Mouse (Mus musculus) stomach, embryonic 15.5 days (tissue): ENCODE results near the gene Rpn1. TPM values are rescaled to one million over a fixed set of nuclear protein-coding genes. Genes with fewer than 3 reads are reported as not detected.

Experiments
- ATAC-seq: fragments of 200-750 bp; cut with Nextera tagmentation; 2 replicates; pipeline ENCODE4 v1.8.0; 2017; ENCODE audit warnings: low read depth, moderate number of reproducible peaks, moderate TSS enrichment; ENCODE audit not compliant: insufficient read depth, low FRiP score
- H3K27ac ChIP-seq: fragments of 300-500 bp; sonication (generic); 2 replicates; pipeline ENCODE4 v1.5.1; 2015; ENCODE audit warnings: mild to moderate bottlenecking, inconsistent platforms
- H3K27me3 ChIP-seq: fragments of 300-500 bp; sonication (generic); replicated peaks from 2 replicates; pipeline ENCODE4 v1.6.1; 2015; ENCODE audit warnings: inconsistent platforms
- H3K36me3 ChIP-seq: fragments of 300-500 bp; sonication (generic); 2 replicates; pipeline ENCODE4 v1.6.1; 2015; ENCODE audit warnings: inconsistent platforms
- H3K4me1 ChIP-seq: fragments of 300-500 bp; sonication (generic); 2 replicates; pipeline ENCODE4 v1.6.1; 2015; ENCODE audit warnings: inconsistent platforms
- H3K4me2 ChIP-seq: fragments of 300-500 bp; sonication (generic); 2 replicates; pipeline ENCODE4 v1.6.1; 2015; ENCODE audit warnings: mild to moderate bottlenecking, inconsistent platforms
- H3K4me3 ChIP-seq: fragments of 300-500 bp; sonication (generic); replicated peaks from 2 replicates; pipeline ENCODE4 v1.5.1; 2015; ENCODE audit warnings: inconsistent platforms
- H3K9ac ChIP-seq: fragments of 300-500 bp; sonication (generic); 2 replicates; pipeline ENCODE4 v1.6.1; 2015; ENCODE audit warnings: inconsistent platforms
- H3K9me3 ChIP-seq: fragments of 300-500 bp; sonication (generic); 2 replicates; pipeline ENCODE4 v1.6.1; 2016; ENCODE audit warnings: inconsistent platforms
- WGBS: fragments of 180-500 bp; shearing (Covaris S2); methylation state at CpG from one replicate; pipeline ENCODE4 v1.1.7; 2015; 5-methylcytosine and 5-hydroxymethylcytosine counted together
- microRNA-seq: library from miRNA; unstranded; fragments of <30 nt; microRNA quantifications from one replicate; pipeline ENCODE4, GENCODE M21; 2016
- polyA plus RNA-seq: library from polyadenylated mRNA; unstranded; fragments of >200 nt; fragmentation: Nextera tagmentation; extraction: Ambion mirVana; gene quantifications from 2 replicates; pipeline ENCODE4 v1.2.1, GENCODE M21; 2015

The Rpn1 gene
- polyA plus RNA-seq, 1 experiment from 2014 or later = 387 TPM

- Histone ChIP-seq H3K4me1 (peaks cover 7% of the 10 kb centered on the region; the same call in 1 of the 2 replicates), H3K4me3 (no peak overlapping the region), H3K27me3 (no peaks in the 10 kb centered on the region), H3K4me2 (no peak overlapping the region), H3K9me3 (no peaks in the 10 kb centered on the region), H3K27ac (no peak overlapping the region), H3K9ac (no peak overlapping the region), H3K36me3 (no peaks in the 10 kb centered on the region)
- 71% methylated on average over 4 of the region's 4 CpGs for WGBS
- no peak for ATAC-seq
Measured at GRCm38 (mm10) chr6:88151335-88151734, 67.1 kb downstream of the Rpn1 start.

GRCm38 (mm10) chr6:88152127-88152705 is 67.9 kb downstream of the Rpn1 start:
- Histone ChIP-seq H3K27me3 (no peaks in the 10 kb centered on the region), H3K27ac (0 out of 2 replicates have a peak overlapping the region, but pooled peaks have one; percentile 50), H3K9me3 (no peaks in the 10 kb centered on the region), H3K4me1 (peaks cover 7% of the 10 kb centered on the region; the same call in 1 of the 2 replicates), H3K36me3 (no peaks in the 10 kb centered on the region), H3K4me2 (no peak overlapping the region), H3K4me3 (no peak overlapping the region), H3K9ac (no peak overlapping the region)
- ATAC-seq = no peak; the same call in 1 of the 2 replicates
- WGBS = 68% methylated on average over 14 of the region's 14 CpGs

GRCm38 (mm10) chr6:88152979-88153378 is 68.7 kb downstream of the Rpn1 start:
- Histone ChIP-seq H3K4me3 (no peak overlapping the region), H3K36me3 (no peaks in the 10 kb centered on the region), H3K27me3 (no peaks in the 10 kb centered on the region), H3K9me3 (no peaks in the 10 kb centered on the region), H3K4me2 (no peak overlapping the region), H3K4me1 (0 out of 2 replicates have a peak, but pooled peaks cover under 1% of the 10 kb centered on the region), H3K27ac (no peak overlapping the region), H3K9ac (no peak overlapping the region)
- WGBS = 66% methylated on average over 6 of the region's 6 CpGs
- ATAC-seq = no peak

Small RNA genes lying within 50 kb of the gene (microRNA-seq; reads per million reads assigned to microRNA genes)
- not detected for gene Mir6376

Other genes with a start within 250 kb of the Rpn1 start
- gene Gm45140, start 248.7 kb upstream of the Rpn1 start, polyA plus RNA-seq = 4.2 and 4.7 TPM in 2 replicates
- 39.0 and 53.4 TPM in 2 replicates for gene Isy1, start 245.7 kb upstream of the Rpn1 start, polyA plus RNA-seq
- gene Cnbp, start 233.4 kb upstream of the Rpn1 start, polyA plus RNA-seq = 975 and 1,053 TPM in 2 replicates
- gene Copg1, start 196.7 kb upstream of the Rpn1 start, polyA plus RNA-seq = 157 and 163 TPM in 2 replicates
- 40.6 and 42.8 TPM in 2 replicates for gene Hmces, start 170.5 kb upstream of the Rpn1 start, polyA plus RNA-seq
- gene H1fx, start 102.8 kb upstream of the Rpn1 start, polyA plus RNA-seq = 37.2 and 39.2 TPM in 2 replicates
- 212 and 228 TPM in 2 replicates for gene Rab7, start 39.2 kb upstream of the Rpn1 start, polyA plus RNA-seq
- 7.0 and 12.0 TPM in 2 replicates for gene Gata2, start 109.4 kb downstream of the Rpn1 start, polyA plus RNA-seq
- gene Dnajb8, start 137.8 kb downstream of the Rpn1 start, polyA plus RNA-seq = not detected in 2 replicates